Mouse (Mus musculus): ENCODE results near the gene Dad1. TPM values are rescaled to one million over a fixed set of nuclear protein-coding genes. Genes with fewer than 3 reads are reported as not detected.

Dad1 gene
- total RNA-seq (2023): 10 to 100 TPM; 60.7 to 65.5 TPM

DNA sequence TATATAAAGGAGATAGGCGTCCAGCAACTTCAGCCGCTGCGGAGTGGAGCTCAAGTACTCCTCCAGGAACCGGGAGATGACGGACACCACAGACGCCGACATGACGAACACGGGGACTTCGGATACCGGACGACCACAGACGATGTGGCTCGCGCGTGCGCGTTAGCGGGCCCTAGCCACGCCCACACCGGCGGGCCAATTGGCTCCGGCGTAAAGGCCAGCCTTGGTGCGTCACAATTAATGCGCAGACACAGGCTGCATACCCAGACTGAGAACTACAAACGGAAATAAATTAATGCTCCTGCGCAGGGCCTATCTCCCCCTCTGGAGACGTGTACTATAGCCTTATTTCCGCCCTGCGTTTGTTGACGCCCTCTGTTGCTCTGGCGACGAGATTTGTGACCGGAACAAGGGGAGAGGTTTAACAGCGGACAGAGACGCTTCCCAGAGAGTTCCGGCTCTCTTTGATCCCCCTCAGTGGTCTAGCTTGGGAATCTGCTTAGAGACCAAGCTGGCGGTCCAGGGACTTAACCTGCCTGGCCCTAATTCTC, at the start of gene Dad1, which contains the start of gene Abhd4:
Gene Dad1, minus strand, starts transcription at position 364 of the 551 bp plus-strand sequence.
Gene Abhd4, plus strand, starts transcription at position 448 of the 551 bp plus-strand sequence.

GRCm38 (mm10) chr14:54284839-54285238, 30.9 kb upstream of the Dad1 start, which contains the start of gene Olfr49:
Gene Olfr49, minus strand, starts transcription at chr14:54284939.

Other genes with a start within 250 kb of the Dad1 start
- 10 to 100 TPM; 18.0 to 19.4 TPM for gene Abhd4, start 84 bp upstream of the Dad1 start, total RNA-seq (2023)
- gene Olfr49, start 30.8 kb upstream of the Dad1 start, total RNA-seq (2023): not detected
- 10 to 100 TPM; 39.9 to 43.0 TPM for gene Oxa1l, start 106.7 kb upstream of the Dad1 start, total RNA-seq (2023)
- 10 to 100 TPM; 20.7 to 26.1 TPM for gene Slc7a7, start 163.7 kb upstream of the Dad1 start, total RNA-seq (2023)
- gene Mrpl52, start 172.8 kb upstream of the Dad1 start, total RNA-seq (2023): 10 to 100 TPM; 38.9 to 39.9 TPM
- gene Mmp14, start 177.5 kb upstream of the Dad1 start, total RNA-seq (2023): 1 to 10 TPM; 1.1 to 2.8 TPM
- 10 to 100 TPM; 82.6 to 82.9 TPM for gene Lrp10, start 210.0 kb upstream of the Dad1 start, total RNA-seq (2023)
- gene Rem2, start 222.0 kb upstream of the Dad1 start, total RNA-seq (2023): under 1 TPM in 1 of 2 experiments, not detected in 1; 0.18 TPM